Mouse (Mus musculus) testis, adult 2 months (tissue): ENCODE measurements around the gene Kbtbd12. TPM values are rescaled to one million over a fixed set of nuclear protein-coding genes. Genes with fewer than 3 reads are reported as not detected.

Experiments
- H3K27ac ChIP-seq: fragments of 200-500 bp; 2 replicates; pipeline ENCODE4 v1.5.1; 2012; ENCODE audit warnings: low read depth, low read length; ENCODE audit not compliant: control insufficient read depth, insufficient read depth
- H3K27me3 ChIP-seq: fragments of 200-500 bp; 2 replicates; pipeline ENCODE4 v1.6.1; 2012; ENCODE audit warnings: mild to moderate bottlenecking, low read length, moderate library complexity; ENCODE audit not compliant: control insufficient read depth, insufficient read depth
- H3K36me3 ChIP-seq: fragments of 200-500 bp; 2 replicates; pipeline ENCODE4 v1.6.1; 2012; ENCODE audit warnings: mild to moderate bottlenecking, low read length; ENCODE audit not compliant: control insufficient read depth, insufficient read depth
- H3K4me1 ChIP-seq: fragments of 200-500 bp; 2 replicates; pipeline ENCODE4 v1.6.1; 2012; ENCODE audit warnings: low read length; ENCODE audit not compliant: control insufficient read depth, insufficient read depth
- H3K4me3 ChIP-seq: fragments of 200-500 bp; 2 replicates; pipeline ENCODE4 v1.5.1; 2012; ENCODE audit warnings: low read depth, mild to moderate bottlenecking, low read length, moderate library complexity, mixed read lengths; ENCODE audit not compliant: control insufficient read depth
- CTCF ChIP-seq: fragments of 200-500 bp; IDR thresholded peaks from 2 replicates; pipeline ENCODE4 v1.5.1; 2012; ENCODE audit warnings: low read depth, mild to moderate bottlenecking, inconsistent platforms, low read length, moderate library complexity; ENCODE audit not compliant: control insufficient read depth, insufficient read depth, insufficient replicate concordance
- POLR2A ChIP-seq: fragments of 200-500 bp; IDR thresholded peaks from 2 replicates; pipeline ENCODE4 v1.6.1; 2012; ENCODE audit warnings: low read depth, mild to moderate bottlenecking, inconsistent platforms, low read length, moderate library complexity; ENCODE audit not compliant: control insufficient read depth
- polyA plus RNA-seq: library from polyadenylated mRNA; depleted of rRNA; stranded (reverse); fragments of >200 nt; gene quantifications from 2 replicates; pipeline ENCODE4 v1.2.3, GENCODE M21; 2012

Gene Kbtbd12
- polyA plus RNA-seq, 1 experiment, result 0.83 TPM

DNA sequence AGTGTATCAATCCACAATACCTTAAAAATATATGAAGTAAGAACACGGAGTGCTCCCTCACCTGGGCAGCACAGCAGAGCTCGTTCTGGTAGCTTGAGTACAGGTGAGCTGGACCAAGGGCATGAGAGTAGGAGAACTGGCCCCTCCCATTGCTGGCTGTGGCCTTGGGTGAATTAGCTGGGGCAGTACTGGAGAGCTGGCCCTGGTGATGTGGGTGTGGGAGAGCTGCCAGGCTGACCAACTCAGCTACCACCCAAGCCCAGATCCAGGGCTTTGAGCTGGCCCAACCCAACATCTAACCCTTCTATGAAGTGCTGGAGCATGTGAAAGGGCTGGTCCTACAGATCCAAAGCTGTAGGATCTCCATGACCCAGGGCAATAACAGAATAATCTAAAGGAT lies 23.9 kb upstream of the Kbtbd12 start:
- H3K27ac ChIP-seq, result no peak overlapping the region

DNA sequence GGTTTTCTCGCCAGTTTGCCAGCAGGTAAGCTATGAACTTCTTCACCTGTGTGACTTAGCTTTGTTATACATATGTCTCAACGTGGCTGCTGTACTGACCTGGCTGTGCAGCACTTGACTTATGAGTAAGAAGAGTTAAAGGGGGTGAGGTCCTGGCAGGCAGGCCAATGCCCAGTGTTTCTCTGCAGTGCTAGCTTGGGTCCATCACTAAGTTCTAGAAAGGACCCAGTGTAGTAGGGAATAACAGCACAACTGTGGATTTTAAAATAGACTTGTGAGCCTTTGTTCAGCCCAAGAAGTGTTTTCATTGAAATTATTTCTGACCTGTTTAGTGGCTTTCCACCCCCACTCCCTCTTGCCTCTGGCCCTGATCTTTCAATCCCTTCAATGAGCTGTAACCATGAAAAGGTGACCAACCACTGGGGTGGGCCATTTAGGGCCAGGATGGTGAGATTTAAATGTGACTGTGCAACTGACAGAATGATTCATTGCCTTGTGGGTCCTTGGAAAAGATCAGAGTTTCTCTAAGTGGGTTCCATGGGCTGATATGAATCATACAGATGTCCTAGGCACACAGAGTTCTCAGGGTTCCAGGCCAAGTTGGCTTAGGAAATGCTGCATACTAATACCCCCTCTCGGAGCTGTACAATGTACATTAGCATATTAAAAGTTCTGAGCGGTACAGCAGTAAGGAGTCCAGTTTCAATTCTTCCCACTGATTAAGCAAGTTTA lies 10.0 kb upstream of the Kbtbd12 start:
- Histone ChIP-seq H3K36me3 (no peaks in the 10 kb centered on the region), H3K4me3 (no peak overlapping the region), H3K27ac (no peak overlapping the region), H3K27me3 (no peaks in the 10 kb centered on the region), H3K4me1 (no peaks in the 10 kb centered on the region)
- TF ChIP-seq CTCF (no peak), POLR2A (no peak)

More for the DNA sequence above, 23.9 kb upstream of the Kbtbd12 start:
- Histone ChIP-seq H3K4me3 (no peak overlapping the region), H3K4me1 (no peaks in the 10 kb centered on the region), H3K36me3 (no peaks in the 10 kb centered on the region), H3K27me3 (no peaks in the 10 kb centered on the region)
- no peak for TF ChIP-seq CTCF
- no peak for TF ChIP-seq POLR2A

DNA sequence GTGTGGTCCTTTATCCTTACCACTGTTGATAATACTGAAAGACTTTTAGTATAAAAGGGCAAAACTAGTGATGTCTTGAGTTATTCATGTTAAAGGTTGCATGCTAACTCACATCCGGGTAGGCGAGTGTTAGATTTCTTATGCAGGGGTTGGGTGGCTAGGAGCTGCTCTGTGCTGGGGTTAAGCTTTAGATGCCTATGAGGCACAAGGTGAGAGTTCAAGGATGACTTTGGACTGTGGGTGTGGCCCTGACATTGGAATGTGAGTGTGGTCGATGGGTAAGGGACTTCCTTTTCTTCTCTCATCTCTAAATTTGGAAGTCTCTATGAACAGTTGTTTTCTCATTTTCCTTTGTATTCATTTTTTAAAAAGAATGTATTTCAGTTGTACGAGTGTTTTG lies 7.0 kb upstream of the Kbtbd12 start:
- Histone ChIP-seq H3K27ac (no peak overlapping the region), H3K4me3 (no peak overlapping the region), H3K4me1 (no peaks in the 10 kb centered on the region), H3K27me3 (no peaks in the 10 kb centered on the region), H3K36me3 (no peaks in the 10 kb centered on the region)
- TF ChIP-seq POLR2A, result no peak
- TF ChIP-seq CTCF, result no peak

DNA sequence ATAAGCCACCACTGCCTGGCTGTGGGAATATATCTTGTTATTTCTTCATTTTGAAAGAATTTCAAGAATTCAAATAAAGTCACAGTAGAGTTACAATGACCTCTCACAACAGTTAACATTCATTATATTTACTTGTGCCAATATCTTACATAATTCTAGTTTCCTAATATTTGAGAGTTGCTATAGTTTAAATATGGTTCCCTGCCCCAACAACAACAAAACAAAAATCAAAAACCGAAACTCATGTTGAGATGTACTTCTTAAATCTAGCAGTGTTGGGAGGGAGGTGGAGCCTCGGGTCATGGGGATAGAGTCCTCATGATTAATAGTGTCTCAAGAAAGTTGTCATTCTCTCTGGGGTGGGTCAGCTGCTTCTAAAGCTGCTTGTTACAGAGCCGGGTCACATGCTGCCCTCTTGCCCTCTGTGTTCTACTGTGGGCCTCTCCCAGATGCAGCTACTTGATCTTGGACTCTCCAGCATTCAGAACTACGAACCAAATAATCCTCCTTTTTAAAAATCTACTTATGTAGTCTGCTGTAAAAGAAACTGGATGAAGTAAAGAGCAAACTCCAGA lies 3.7 kb upstream of the Kbtbd12 start:
- no peaks in the 10 kb centered on the region for H3K27me3 ChIP-seq
- H3K4me3 ChIP-seq, result no peak overlapping the region
- no peak overlapping the region for H3K27ac ChIP-seq
- no peaks in the 10 kb centered on the region for H3K4me1 ChIP-seq
- TF ChIP-seq POLR2A, result no peak
- TF ChIP-seq CTCF, result no peak
- no peaks in the 10 kb centered on the region for H3K36me3 ChIP-seq

- TF ChIP-seq CTCF (no peak), POLR2A (no peak)
- Histone ChIP-seq H3K36me3 (no peaks in the 10 kb centered on the region), H3K4me1 (no peaks in the 10 kb centered on the region), H3K27me3 (no peaks in the 10 kb centered on the region), H3K27ac (no peak overlapping the region), H3K4me3 (no peak overlapping the region)
These were observed 2.6 kb upstream of the Kbtbd12 start for GRCm38 (mm10) chr6:88640331-88640730.

DNA sequence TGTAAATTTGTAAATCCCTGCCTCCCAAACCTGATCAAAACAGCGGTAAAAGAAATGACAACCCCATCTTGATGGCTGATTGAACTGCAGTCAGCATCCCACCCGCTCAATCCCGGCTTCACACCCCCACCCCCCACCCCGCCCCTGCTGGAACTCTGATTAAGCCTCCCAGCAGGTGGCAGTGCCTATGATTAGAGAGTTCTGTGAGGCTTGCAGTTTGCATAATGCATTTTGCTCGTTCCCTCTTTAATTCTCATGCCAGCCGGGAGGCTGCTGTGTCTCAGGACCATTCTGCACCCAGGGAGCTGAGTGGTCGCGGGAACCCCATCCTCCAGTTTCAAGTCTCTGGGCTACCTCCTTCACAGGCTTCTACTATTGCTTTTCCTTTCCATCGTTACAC lies 2.2 kb upstream of the Kbtbd12 start:
- Histone ChIP-seq H3K4me1 (no peaks in the 10 kb centered on the region), H3K36me3 (no peaks in the 10 kb centered on the region), H3K27me3 (no peaks in the 10 kb centered on the region), H3K27ac (no peak overlapping the region), H3K4me3 (no peak overlapping the region)
- TF ChIP-seq CTCF (no peak), POLR2A (no peak)

- Histone ChIP-seq H3K27me3 (no peaks in the 10 kb centered on the region), H3K4me3 (no peak overlapping the region), H3K36me3 (no peaks in the 10 kb centered on the region), H3K27ac (no peak overlapping the region), H3K4me1 (no peaks in the 10 kb centered on the region)
- TF ChIP-seq POLR2A (no peak), CTCF (no peak)
These were observed 1.7 kb upstream of the Kbtbd12 start for GRCm38 (mm10) chr6:88639372-88639920.
